Mouse (Mus musculus) small intestine, adult 2 months (tissue): ENCODE data around the gene Upk3a.

Experiments used
- CTCF ChIP-seq: fragments of 200-500 bp; IDR thresholded peaks from 2 replicates; pipeline ENCODE4 v1.5.1; 2012; ENCODE audit warnings: low read depth, mild to moderate bottlenecking, control low read depth, inconsistent platforms, low read length, moderate library complexity, mixed read lengths; ENCODE audit not compliant: insufficient replicate concordance, insufficient read length; ENCODE audit errors: extremely low read depth
- POLR2A ChIP-seq: fragments of 200-500 bp; IDR thresholded peaks from 2 replicates; pipeline ENCODE4 v1.6.1; 2012; ENCODE audit warnings: low read depth, mild to moderate bottlenecking, control low read depth, inconsistent platforms, low read length, moderate library complexity

DNA sequence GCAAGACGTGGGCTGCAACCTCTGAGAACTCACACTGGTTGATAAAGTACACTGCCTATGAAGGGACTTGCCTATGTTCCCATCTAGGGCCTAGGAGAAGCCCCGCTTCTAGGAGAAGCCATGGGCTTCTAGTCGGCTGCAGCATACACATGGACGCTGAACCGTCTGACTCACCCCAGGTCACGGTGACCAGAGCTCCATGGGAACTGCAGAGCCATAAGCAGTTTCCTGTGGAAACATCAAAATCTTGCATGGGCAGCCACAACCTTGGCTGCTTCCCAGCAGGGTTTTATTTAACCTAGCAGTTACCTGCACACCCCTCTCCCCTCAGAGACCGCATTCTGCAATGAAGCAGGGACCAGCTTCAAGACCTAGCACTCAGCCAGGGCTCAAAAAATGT, 33.2 kb upstream of the Upk3a start:
- TF ChIP-seq CTCF = no peak
- no peak for TF ChIP-seq POLR2A
